8 mouse cellular contexts compared by ENCODE assay signal in genomic region chr9:21926155-21926554, GRCm38 (mm10). TPM values are rescaled to one million over a fixed set of nuclear protein-coding genes. Genes with fewer than 3 reads are reported as not detected.
DNase-seq lines count a peak whose midpoint lies in the region; ATAC-seq and TF ChIP-seq lines count a peak whose summit lies in the region.

No protein-coding gene starts in this region.

- no peaks in the 10 kb centered on the region for H3K79me2 ChIP-seq in heart, adult 2 months (replicated peaks; ENCODE audit: control insufficient read depth, insufficient read depth, low read length)

- no peak for TF ChIP-seq EP300 in heart, adult 2 months (IDR thresholded peaks at IDR 0.05; ENCODE audit: insufficient read depth, low read depth, low read length)

- ATAC-seq in forebrain, embryonic 12.5 days (ENCODE audit: low FRiP score), result no peak
- no peak for ATAC-seq in kidney, embryonic 14.5 days (ENCODE audit: low FRiP score, low TSS enrichment)

- H3K9me3 ChIP-seq in forebrain, embryonic 12.5 days, result no peaks in the 10 kb centered on the region
- H3K9me3 ChIP-seq in kidney, embryonic 14.5 days (ENCODE audit: control insufficient read depth, low read length), result no peaks in the 10 kb centered on the region

- no peak for DNase-seq in heart, adult 2 months
- no peak for DNase-seq in heart, postnatal 4 days
- DNase-seq in lung, postnatal 14 days, result peak; percentile 32
- DNase-seq in spleen, adult 12 weeks (ENCODE audit: low spot score), result no peak
- DNase-seq in left cerebral cortex, postnatal 25 days (ENCODE audit: low spot score in 2 of 2), result no peak
- DNase-seq in cerebellum, postnatal 14 days, result no peak

- intact Hi-C loops in heart, adult 2 months (cut with DNase I), result no loop called here
- intact Hi-C loops in left cerebral cortex, postnatal 25 days (cut with DNase I), result no loop called here

- peak overlapping the region; percentile 83 for H3K27ac ChIP-seq in heart, adult 2 months
- H3K27ac ChIP-seq in forebrain, embryonic 12.5 days, result no peak overlapping the region
- no peak overlapping the region for H3K27ac ChIP-seq in kidney, embryonic 14.5 days (ENCODE audit: low read depth, low read length)

- no peak overlapping the region for H3K4me3 ChIP-seq in heart, adult 2 months
- peak overlapping the region; percentile 49; the same call in 1 of the 2 replicates for H3K4me3 ChIP-seq in forebrain, embryonic 12.5 days (replicated peaks)
- peak overlapping the region; percentile 46; the same call in 1 of the 2 replicates for H3K4me3 ChIP-seq in kidney, embryonic 14.5 days (ENCODE audit: low read length)

- H3K27me3 ChIP-seq in heart, adult 2 months (ENCODE audit: control insufficient read depth, insufficient read depth, low read length), result no peaks in the 10 kb centered on the region
- no peaks in the 10 kb centered on the region for H3K27me3 ChIP-seq in forebrain, embryonic 12.5 days
- no peaks in the 10 kb centered on the region for H3K27me3 ChIP-seq in kidney, embryonic 14.5 days (ENCODE audit: control insufficient read depth, insufficient read depth, low read length)

- 47% methylated on average over 6 of the region's 6 CpGs for WGBS in heart, adult 2 months
- 79% methylated on average over 6 of the region's 6 CpGs for WGBS in forebrain, embryonic 12.5 days
- WGBS in kidney, embryonic 14.5 days, result 71% methylated on average over 6 of the region's 6 CpGs

- peak overlapping the region; percentile 61 for H3K4me2 ChIP-seq in forebrain, embryonic 12.5 days
- peak overlapping the region; percentile 67 for H3K4me2 ChIP-seq in kidney, embryonic 14.5 days (replicated peaks; ENCODE audit: low read depth, low read length)

- TF ChIP-seq CTCF in heart, adult 2 months (IDR thresholded peaks at IDR 0.05), result no peak

- H3K36me3 ChIP-seq in heart, adult 2 months (ENCODE audit: control insufficient read depth, insufficient read depth, low read length), result peaks cover 8% of the 10 kb centered on the region
- peaks cover 4% of the 10 kb centered on the region for H3K36me3 ChIP-seq in forebrain, embryonic 12.5 days (replicated peaks)
- H3K36me3 ChIP-seq in kidney, embryonic 14.5 days (ENCODE audit: control insufficient read depth, insufficient read depth, low read length), result no peaks in the 10 kb centered on the region; the same call in 1 of the 2 replicates

- TF ChIP-seq POLR2A in heart, adult 2 months (IDR thresholded peaks at IDR 0.05; ENCODE audit: insufficient read depth, low read depth, low read length), result no peak

- no peak overlapping the region for H3K9ac ChIP-seq in heart, adult 2 months (ENCODE audit: low read depth, low read length)
- peak overlapping the region; percentile 67 for H3K9ac ChIP-seq in forebrain, embryonic 12.5 days
- H3K9ac ChIP-seq in kidney, embryonic 14.5 days (ENCODE audit: low read depth, low read length), result peak overlapping the region; percentile 65

- H3K4me1 ChIP-seq in heart, adult 2 months (ENCODE audit: control insufficient read depth, insufficient read depth, low read length), result peaks cover 21% of the 10 kb centered on the region
- peaks cover 16% of the 10 kb centered on the region for H3K4me1 ChIP-seq in forebrain, embryonic 12.5 days
- H3K4me1 ChIP-seq in kidney, embryonic 14.5 days (ENCODE audit: control insufficient read depth, insufficient read depth, low read length), result peaks cover 9% of the 10 kb centered on the region

RNA-seq across cellular contexts. Expression of gene Ccdc159, which starts 1.1 kb away (rescaled TPM):
- total RNA-seq in heart, adult 2 months (2021), result 1 to 10 TPM; 3.0 to 3.4 TPM
- 4.9 and 6.6 TPM in 2 replicates for polyA plus RNA-seq in heart, adult 2 months (2012; rRNA removed)
- total RNA-seq in heart, postnatal 4 days (2021), result 1 to 10 TPM in 1 of 2 experiments, under 1 TPM in 1; 0.83 to 1.2 TPM
- 5.2 and 5.8 TPM in 2 replicates for polyA plus RNA-seq in forebrain, embryonic 12.5 days (2016; fragmentation: Nextera tagmentation; extraction: Ambion mirVana)
- polyA plus RNA-seq in kidney, embryonic 14.5 days (2014; fragmentation: Nextera tagmentation; extraction: Ambion mirVana), result 3.4 and 4.0 TPM in 2 replicates
- 10 to 100 TPM; 13.7 to 16.5 TPM for total RNA-seq in left cerebral cortex, postnatal 25 days (2021)

RNA-seq across cellular contexts. Expression of gene Tmem205, which starts 1.2 kb away (rescaled TPM):
- 10 to 100 TPM; 65.5 to 71.8 TPM for total RNA-seq in heart, adult 2 months (2021)
- 96.1 and 129 TPM in 2 replicates for polyA plus RNA-seq in heart, adult 2 months (2012; rRNA removed)
- 10 to 100 TPM; 20.1 to 21.3 TPM for total RNA-seq in heart, postnatal 4 days (2021)
- 32.9 and 33.3 TPM in 2 replicates for polyA plus RNA-seq in forebrain, embryonic 12.5 days (2016; fragmentation: Nextera tagmentation; extraction: Ambion mirVana)
- polyA plus RNA-seq in kidney, embryonic 14.5 days (2014; fragmentation: Nextera tagmentation; extraction: Ambion mirVana), result 54.0 and 67.5 TPM in 2 replicates
- 10 to 100 TPM; 31.5 to 39.3 TPM for total RNA-seq in left cerebral cortex, postnatal 25 days (2021)

RNA-seq across cellular contexts. Expression of gene Rab3d, which starts 8.2 kb away (rescaled TPM):
- 10 to 100 TPM; 12.4 to 13.5 TPM for total RNA-seq in heart, adult 2 months (2021)
- polyA plus RNA-seq in heart, adult 2 months (2012; rRNA removed), result 22.8 and 27.6 TPM in 2 replicates
- total RNA-seq in heart, postnatal 4 days (2021), result 10 to 100 TPM in 1 of 2 experiments, 1 to 10 TPM in 1; 8.9 to 10.3 TPM
- 12.4 and 13.1 TPM in 2 replicates for polyA plus RNA-seq in forebrain, embryonic 12.5 days (2016; fragmentation: Nextera tagmentation; extraction: Ambion mirVana)
- polyA plus RNA-seq in kidney, embryonic 14.5 days (2014; fragmentation: Nextera tagmentation; extraction: Ambion mirVana), result 4.6 and 8.3 TPM in 2 replicates
- 10 to 100 TPM; 15.4 to 17.5 TPM for total RNA-seq in left cerebral cortex, postnatal 25 days (2021)

RNA-seq across cellular contexts. Expression of gene Plppr2, which starts 10.7 kb away (rescaled TPM):
- total RNA-seq in heart, adult 2 months (2021), result 1 to 10 TPM; 2.5 to 2.6 TPM
- 5.3 and 7.5 TPM in 2 replicates for polyA plus RNA-seq in heart, adult 2 months (2012; rRNA removed)
- 1 to 10 TPM; 3.0 to 3.1 TPM for total RNA-seq in heart, postnatal 4 days (2021)
- 37.0 and 40.9 TPM in 2 replicates for polyA plus RNA-seq in forebrain, embryonic 12.5 days (2016; fragmentation: Nextera tagmentation; extraction: Ambion mirVana)
- 7.0 and 9.2 TPM in 2 replicates for polyA plus RNA-seq in kidney, embryonic 14.5 days (2014; fragmentation: Nextera tagmentation; extraction: Ambion mirVana)
- total RNA-seq in left cerebral cortex, postnatal 25 days (2021), result 100 to 1,000 TPM; 203 to 219 TPM

RNA-seq across cellular contexts. Expression of gene Swsap1, which starts 29.4 kb away (rescaled TPM):
- total RNA-seq in heart, adult 2 months (2021), result 1 to 10 TPM; 6.5 to 7.4 TPM
- polyA plus RNA-seq in heart, adult 2 months (2012; rRNA removed), result 4.6 and 6.2 TPM in 2 replicates
- 1 to 10 TPM; 8.8 to 9.0 TPM for total RNA-seq in heart, postnatal 4 days (2021)
- polyA plus RNA-seq in forebrain, embryonic 12.5 days (2016; fragmentation: Nextera tagmentation; extraction: Ambion mirVana), result 7.4 and 9.5 TPM in 2 replicates
- 11.4 and 12.8 TPM in 2 replicates for polyA plus RNA-seq in kidney, embryonic 14.5 days (2014; fragmentation: Nextera tagmentation; extraction: Ambion mirVana)
- 10 to 100 TPM; 14.3 to 15.6 TPM for total RNA-seq in left cerebral cortex, postnatal 25 days (2021)
